Mouse (Mus musculus) lung, postnatal 0 days (tissue): ENCODE data around the gene Klc2. TPM values are rescaled to one million over a fixed set of nuclear protein-coding genes. Genes with fewer than 3 reads are reported as not detected.
A peak's percentile ranks its signal among the peaks of the same experiment; 100 is the strongest.

Experiments used
- ATAC-seq: fragments of 200-750 bp; cut with Nextera tagmentation; 2 replicates; pipeline ENCODE4 v1.8.0; 2017; ENCODE audit warnings: moderate library complexity
- DNase-seq: peaks from one replicate; pipeline ENCODE4 v3.0.0-alpha.2; 2016; ENCODE audit warnings: low spot score
- H3K27ac ChIP-seq: fragments of 300-500 bp; sonication (generic); 2 replicates; pipeline ENCODE4 v1.5.1; 2014; ENCODE audit warnings: antibody characterized with exemption, mild to moderate bottlenecking, low read length, mixed read lengths
- H3K27me3 ChIP-seq: fragments of 300-500 bp; sonication (generic); replicated peaks from 2 replicates; pipeline ENCODE4 v1.6.1; 2014; ENCODE audit warnings: low read length, mixed read lengths; ENCODE audit not compliant: insufficient read depth
- H3K36me3 ChIP-seq: fragments of 300-500 bp; sonication (generic); 2 replicates; pipeline ENCODE4 v1.6.1; 2014; ENCODE audit warnings: low read length, mixed read lengths; ENCODE audit not compliant: insufficient read depth
- H3K4me1 ChIP-seq: fragments of 300-500 bp; sonication (generic); 2 replicates; pipeline ENCODE4 v1.6.1; 2014; ENCODE audit warnings: antibody characterized with exemption, low read depth, low read length, mixed read lengths; ENCODE audit not compliant: insufficient read depth
- H3K4me2 ChIP-seq: fragments of 300-500 bp; sonication (generic); replicated peaks from 2 replicates; pipeline ENCODE4 v1.6.1; 2014; ENCODE audit warnings: low read depth, mild to moderate bottlenecking, low read length, moderate library complexity, mixed read lengths
- H3K4me3 ChIP-seq: fragments of 300-500 bp; sonication (generic); 2 replicates; pipeline ENCODE4 v1.5.1; 2014; ENCODE audit warnings: low read depth, low read length
- H3K9ac ChIP-seq: fragments of 300-500 bp; sonication (generic); replicated peaks from 2 replicates; pipeline ENCODE4 v1.6.1; 2014; ENCODE audit warnings: low read depth, mild to moderate bottlenecking
- H3K9me3 ChIP-seq: fragments of 300-500 bp; sonication (generic); 2 replicates; pipeline ENCODE4 v1.6.1; 2016; ENCODE audit warnings: low read length, mixed read lengths
- CTCF ChIP-seq: IDR thresholded peaks from 2 replicates; pipeline ENCODE4 v1.5.1; 2016; ENCODE audit warnings: antibody characterized with exemption, mild to moderate bottlenecking
- EP300 ChIP-seq: IDR thresholded peaks from 2 replicates; pipeline ENCODE4 v1.6.1; 2016; ENCODE audit warnings: antibody characterized with exemption, mild to moderate bottlenecking, control low read depth
- WGBS: fragments of 180-500 bp; shearing (Covaris S2); extraction: QIAGEN DNeasy Blood & Tissue Kit; methylation state at CpG from one replicate; pipeline ENCODE4 v1.1.7; 2014; 5-methylcytosine and 5-hydroxymethylcytosine counted together
- polyA plus RNA-seq: library from polyadenylated mRNA; unstranded; fragments of >200 nt; fragmentation: Nextera tagmentation; extraction: Ambion mirVana; gene quantifications from 2 replicates; pipeline ENCODE4 v1.2.1, GENCODE M21; 2015

Klc2 gene
- polyA plus RNA-seq, 1 experiment from 2014 or later = 10.8 TPM

DNA sequence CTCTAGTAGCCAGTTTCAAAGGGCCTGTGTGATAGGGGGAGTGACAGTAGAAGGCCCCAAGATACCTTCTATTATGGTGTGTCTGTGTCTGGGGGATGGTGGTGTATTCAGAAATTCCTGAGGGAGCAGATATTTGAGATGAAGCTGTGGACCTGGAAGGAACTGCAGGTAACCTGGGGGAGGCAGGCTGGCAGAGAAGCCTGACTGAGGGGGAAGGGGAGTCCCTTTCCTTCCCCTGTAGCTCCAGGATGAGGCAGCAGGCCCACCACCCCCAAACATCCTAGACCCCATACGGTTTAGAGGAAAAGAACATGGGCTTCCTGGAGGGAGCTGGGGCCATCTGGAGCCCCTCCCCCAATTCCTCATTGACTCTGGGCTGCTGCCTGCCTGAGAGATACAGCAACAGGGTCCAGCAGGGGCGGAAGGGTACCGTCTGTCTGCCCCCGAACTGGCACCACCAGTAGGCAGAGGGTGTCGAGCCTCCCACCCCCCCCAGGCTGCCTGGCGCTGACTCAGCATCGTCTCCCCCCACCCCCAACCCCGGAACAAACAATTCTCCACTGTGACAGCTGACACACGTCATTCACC is 22.4 kb downstream of the Klc2 start:
- peaks cover 19% of the 10 kb centered on the region; the same call in 1 of the 2 replicates for H3K36me3 ChIP-seq
- H3K4me2 ChIP-seq = no peak overlapping the region
- H3K27ac ChIP-seq = no peak overlapping the region
- no peak for DNase-seq
- no peaks in the 10 kb centered on the region for H3K9me3 ChIP-seq
- no peaks in the 10 kb centered on the region for H3K27me3 ChIP-seq
- 8% methylated on average over 9 of the region's 9 CpGs for WGBS
- no peak for ATAC-seq
- TF ChIP-seq EP300 (no peak), CTCF (no peak)
- peaks cover 4% of the 10 kb centered on the region; the same call in 1 of the 2 replicates for H3K4me1 ChIP-seq
- H3K9ac ChIP-seq = no peak overlapping the region
- H3K4me3 ChIP-seq = no peak overlapping the region

DNA sequence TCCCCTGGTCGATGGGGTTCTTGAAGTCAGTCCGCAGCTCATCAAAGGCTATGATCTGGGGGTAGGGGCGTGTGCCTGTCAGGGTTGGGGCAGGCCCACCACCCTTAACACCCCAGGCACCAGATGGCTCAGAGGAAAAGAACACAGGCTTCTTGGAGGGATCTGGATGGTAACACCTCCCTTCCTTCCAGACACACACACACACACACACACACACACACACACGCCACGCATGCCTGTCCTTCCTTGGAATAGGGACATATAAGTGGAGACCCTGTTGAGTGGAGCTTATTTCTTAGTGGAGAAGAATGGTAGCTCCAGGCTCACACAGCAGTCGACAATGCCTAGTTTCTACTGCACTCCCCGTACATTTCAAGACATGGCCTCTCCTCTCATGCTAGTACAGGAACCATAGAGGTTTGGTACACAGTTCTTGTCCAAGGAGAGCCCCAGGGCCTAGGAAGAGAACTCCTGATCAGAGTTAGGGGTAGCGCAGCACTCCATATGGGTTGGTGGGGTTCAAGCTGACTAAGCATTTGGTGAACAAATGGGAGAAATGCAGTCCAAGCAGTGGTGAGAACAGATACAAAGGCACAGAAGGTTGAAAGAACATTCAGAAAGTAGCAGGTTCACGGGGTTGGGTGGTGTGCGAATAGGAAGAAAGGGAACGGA is 23.5 kb downstream of the Klc2 start:
- TF ChIP-seq EP300 (no peak), CTCF (no peak)
- Histone ChIP-seq H3K9me3 (no peaks in the 10 kb centered on the region), H3K4me1 (peaks cover 4% of the 10 kb centered on the region; the same call in 1 of the 2 replicates), H3K4me3 (no peak overlapping the region), H3K4me2 (no peak overlapping the region), H3K27ac (no peak overlapping the region), H3K27me3 (no peaks in the 10 kb centered on the region), H3K9ac (no peak overlapping the region), H3K36me3 (peaks cover 13% of the 10 kb centered on the region; the same call in 1 of the 2 replicates)
- no peak for DNase-seq
- 40% methylated on average over 11 of the region's 11 CpGs for WGBS
- ATAC-seq = 0 out of 2 replicates have a peak, but pooled peaks have one; percentile 2

DNA sequence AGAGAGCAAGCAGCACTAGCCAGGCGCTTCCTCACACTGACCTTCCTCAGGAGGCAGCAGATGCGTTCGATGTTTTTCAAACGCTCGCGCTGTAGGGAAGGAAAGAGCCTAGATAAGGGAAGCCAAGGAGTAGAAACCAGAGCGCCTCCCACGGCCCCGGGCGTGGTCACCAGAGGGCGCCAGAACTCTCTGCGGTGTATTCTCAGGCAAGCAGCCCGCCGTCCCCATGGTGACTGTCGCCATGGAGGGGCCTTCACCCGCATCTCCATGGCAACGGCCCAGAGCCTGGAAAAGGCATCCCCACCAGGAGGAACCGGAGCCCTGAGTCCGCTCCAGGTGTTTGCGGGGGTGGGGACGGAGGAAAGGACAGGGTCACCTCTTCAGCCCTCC is 24.1 kb downstream of the Klc2 start:
- WGBS = under 1% methylated on average over 19 of the region's 21 CpGs
- DNase-seq = peak; percentile 93
- no peak overlapping the region for H3K4me2 ChIP-seq

DNA sequence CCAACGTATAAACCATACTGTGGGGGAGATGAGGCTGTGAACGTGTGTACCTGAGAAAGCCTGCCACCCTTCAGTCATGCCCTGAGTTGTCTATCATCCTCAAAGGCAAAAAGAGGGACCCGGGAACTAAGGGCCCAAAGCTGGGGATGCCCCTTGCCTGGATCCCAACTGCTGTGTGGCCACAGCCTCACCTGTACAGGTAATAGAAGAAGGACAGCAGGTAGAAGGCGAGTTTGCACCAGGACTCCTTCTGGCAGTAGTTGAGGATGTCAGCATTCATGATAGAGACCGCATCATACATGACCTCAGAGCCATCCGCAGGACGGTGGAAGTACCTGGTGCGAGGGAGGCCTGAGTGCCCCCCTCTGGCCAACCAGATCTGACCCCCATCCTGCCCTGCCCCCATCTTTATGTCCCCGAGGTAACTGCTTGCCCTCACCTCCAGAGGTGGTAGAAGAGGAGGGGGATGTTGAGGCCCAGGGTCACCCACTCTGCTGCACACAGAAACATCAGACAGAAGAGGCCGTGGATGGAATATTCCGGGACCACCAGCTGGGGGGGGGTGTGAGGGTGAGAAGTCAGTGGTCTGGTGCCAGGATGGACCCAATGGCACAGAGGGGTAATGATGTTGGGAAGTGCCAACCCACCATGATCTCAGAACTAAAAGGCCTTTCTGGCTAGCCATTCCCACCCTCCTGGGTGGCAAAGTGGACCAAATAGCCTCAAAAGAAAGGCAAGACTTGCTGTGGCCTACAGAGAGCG is 24.7 kb downstream of the Klc2 start:
- no peak for ATAC-seq

More for the DNA sequence above, 24.1 kb downstream of the Klc2 start:
- peak; percentile 79 for ATAC-seq
- Histone ChIP-seq H3K27ac (no peak overlapping the region), H3K27me3 (no peaks in the 10 kb centered on the region), H3K4me1 (peaks cover 4% of the 10 kb centered on the region), H3K36me3 (peaks cover 16% of the 10 kb centered on the region; the same call in 1 of the 2 replicates), H3K9ac (no peak overlapping the region), H3K4me3 (no peak overlapping the region), H3K9me3 (no peaks in the 10 kb centered on the region)
- no peak for TF ChIP-seq EP300
- TF ChIP-seq CTCF = peak; percentile 91

DNA sequence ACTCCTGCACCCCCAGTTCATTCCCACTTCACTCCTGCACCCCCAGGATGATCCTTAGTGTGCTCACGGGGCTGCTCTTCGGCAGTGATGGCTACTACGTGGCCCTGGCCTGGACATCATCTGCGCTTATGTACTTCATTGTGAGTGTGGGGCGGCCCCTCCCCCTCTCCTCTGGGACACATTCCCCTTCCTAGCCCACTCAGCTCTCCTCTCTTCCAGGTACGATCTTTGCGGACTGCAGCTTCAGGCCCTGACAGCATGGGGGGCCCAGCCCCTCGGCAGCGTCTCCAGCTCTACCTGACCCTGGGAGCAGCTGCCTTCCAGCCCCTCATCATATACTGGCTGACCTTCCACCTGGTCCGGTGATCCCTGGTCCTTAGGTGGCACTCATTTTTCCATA is 26.3 kb downstream of the Klc2 start:
- 89% methylated on average over 10 of the region's 10 CpGs for WGBS
- Histone ChIP-seq H3K4me2 (no peak overlapping the region), H3K9ac (no peak overlapping the region), H3K27ac (no peak overlapping the region), H3K9me3 (no peaks in the 10 kb centered on the region), H3K4me1 (no peaks in the 10 kb centered on the region; the same call in 1 of the 2 replicates), H3K4me3 (no peak overlapping the region), H3K27me3 (no peaks in the 10 kb centered on the region), H3K36me3 (peaks cover 16% of the 10 kb centered on the region; the same call in 1 of the 2 replicates)
- no peak for DNase-seq
- no peak for ATAC-seq
- TF ChIP-seq CTCF (no peak), EP300 (no peak)

More for the DNA sequence above, 24.7 kb downstream of the Klc2 start:
- Histone ChIP-seq H3K36me3 (peaks cover 16% of the 10 kb centered on the region; the same call in 1 of the 2 replicates), H3K9ac (no peak overlapping the region), H3K9me3 (no peaks in the 10 kb centered on the region), H3K4me1 (peaks cover 4% of the 10 kb centered on the region), H3K27ac (no peak overlapping the region), H3K27me3 (no peaks in the 10 kb centered on the region), H3K4me3 (no peak overlapping the region), H3K4me2 (no peak overlapping the region)
- DNase-seq = no peak
- 67% methylated on average over 12 of the region's 12 CpGs for WGBS
- TF ChIP-seq CTCF = no peak

DNA sequence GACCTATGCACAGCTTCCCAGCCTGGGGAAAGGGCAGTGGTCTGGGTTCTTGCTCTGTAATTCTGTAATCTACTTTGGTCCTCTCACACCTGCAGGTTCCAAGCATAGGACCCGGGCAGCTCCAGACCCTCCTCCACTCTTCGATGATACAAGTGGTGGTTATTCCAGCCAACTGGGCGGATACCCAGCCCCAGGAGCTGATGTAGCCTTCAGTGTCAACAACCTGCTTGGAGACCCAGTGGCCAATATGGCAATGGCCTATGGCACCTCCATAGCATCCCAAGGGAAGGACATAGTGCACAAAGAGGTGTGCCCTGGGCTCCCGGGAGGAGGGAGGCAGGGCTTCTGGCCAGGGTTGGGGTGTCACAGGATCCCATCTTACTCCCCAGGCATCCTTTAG is 29.0 kb downstream of the Klc2 start:
- Histone ChIP-seq H3K4me3 (peak overlapping the region; percentile 73; the same call in 1 of the 2 replicates), H3K36me3 (peaks cover 16% of the 10 kb centered on the region; the same call in 1 of the 2 replicates), H3K27ac (no peak overlapping the region), H3K4me1 (no peaks in the 10 kb centered on the region; the same call in 1 of the 2 replicates), H3K9me3 (no peaks in the 10 kb centered on the region), H3K9ac (no peak overlapping the region), H3K27me3 (peaks cover 19% of the 10 kb centered on the region), H3K4me2 (peak overlapping the region; percentile 93; the same call in 1 of the 2 replicates)
- no peak for ATAC-seq
- 91% methylated on average over 4 of the region's 4 CpGs for WGBS
- DNase-seq = no peak
- no peak for TF ChIP-seq EP300
- no peak for TF ChIP-seq CTCF
